Mouse (Mus musculus): Measurements from ENCODE around the gene BC005537. TPM values are rescaled to one million over a fixed set of nuclear protein-coding genes. Genes with fewer than 3 reads are reported as not detected.
A peak's percentile ranks its signal among the peaks of the same experiment; 100 is the strongest.
"Not testable (repeated sequence)": the region's sequence is repeated elsewhere in the genome, so short reads cannot be mapped to it uniquely, and the experiment has no call there.

BC005537 gene
- polyA plus RNA-seq (2017; shearing (Covaris generic)), result 10 to 100 TPM; 24.0 to 51.6 TPM

GRCm38 (mm10) chr13:24801308-24801921 lies at the start of gene BC005537:
TSS of gene BC005537 (plus strand) at chr13:24801657.
- peak; percentile 42 for ATAC-seq

- ATAC-seq, result no peak
These were observed 44.7 kb upstream of the BC005537 start for GRCm38 (mm10) chr13:24756756-24757155.

- ATAC-seq, result no peak
These were observed 43.5 kb upstream of the BC005537 start for GRCm38 (mm10) chr13:24757820-24758564.

GRCm38 (mm10) chr13:24759451-24759850 lies 42.0 kb upstream of the BC005537 start:
- ATAC-seq, result no peak

GRCm38 (mm10) chr13:24760351-24760870 lies 41.0 kb upstream of the BC005537 start:
- no peak for ATAC-seq

GRCm38 (mm10) chr13:24761083-24761402 lies 40.4 kb upstream of the BC005537 start:
- ATAC-seq, result no peak

- peak; percentile 91 for ATAC-seq
These were observed 39.8 kb upstream of the BC005537 start, which contains the start of gene Gmnn for GRCm38 (mm10) chr13:24761403-24762227. TSS of gene Gmnn (minus strand) at chr13:24761923.

- ATAC-seq, result no peak
These were observed 39.2 kb upstream of the BC005537 start for GRCm38 (mm10) chr13:24762254-24762653.

- not testable (repeated sequence) for ATAC-seq
These were observed 33.6 kb upstream of the BC005537 start for GRCm38 (mm10) chr13:24767809-24768208.

- ATAC-seq, result not testable (repeated sequence)
These were observed 30.0 kb upstream of the BC005537 start for GRCm38 (mm10) chr13:24771482-24771881.

GRCm38 (mm10) chr13:24776146-24776844 lies 25.2 kb upstream of the BC005537 start:
- ATAC-seq, result peak; percentile 49

GRCm38 (mm10) chr13:24778026-24778425 lies 23.4 kb upstream of the BC005537 start:
- ATAC-seq, result no peak

GRCm38 (mm10) chr13:24778706-24779380 lies 22.6 kb upstream of the BC005537 start:
- ATAC-seq, result peak; percentile 74

GRCm38 (mm10) chr13:24781916-24782315 lies 19.5 kb upstream of the BC005537 start:
- no peak for ATAC-seq

- peak; percentile 98 for ATAC-seq
These were observed 15.4 kb upstream of the BC005537 start for GRCm38 (mm10) chr13:24786014-24786490.

- ATAC-seq, result no peak
These were observed 14.0 kb upstream of the BC005537 start for GRCm38 (mm10) chr13:24787477-24787876.

- ATAC-seq, result no peak
These were observed 10.1 kb upstream of the BC005537 start for GRCm38 (mm10) chr13:24791349-24791748.

- ATAC-seq, result no peak
These were observed 8.9 kb upstream of the BC005537 start for GRCm38 (mm10) chr13:24792411-24793045.

GRCm38 (mm10) chr13:24798686-24799085 lies 2.8 kb upstream of the BC005537 start:
- no peak for ATAC-seq

GRCm38 (mm10) chr13:24799378-24799777 lies 2.1 kb upstream of the BC005537 start:
- ATAC-seq, result no peak

Data from CD4-positive, CD25-positive, alpha-beta regulatory T cell, adult 4 months (primary cell).